Mouse (Mus musculus): ENCODE measurements around the gene Kif21a. TPM values are rescaled to one million over a fixed set of nuclear protein-coding genes. Genes with fewer than 3 reads are reported as not detected.

The Kif21a gene
- total and polyA plus RNA-seq, 3 experiments, result not detected

- TF ChIP-seq ZC3H11A (IDR thresholded peaks at IDR 0.05; ENCODE audit: low read depth, low read length) (no peak), RCOR1 (conservative IDR thresholded peaks at IDR 0.05; ENCODE audit: low read depth, low read length) (no peak), MAZ (IDR thresholded peaks at IDR 0.05; ENCODE audit: low read depth, low read length) (no peak), CHD1 (IDR thresholded peaks at IDR 0.05; ENCODE audit: low read depth, low read length) (no peak), NRF1 (IDR thresholded peaks at IDR 0.05; ENCODE audit: low read depth, low read length) (no peak), TBP (conservative IDR thresholded peaks at IDR 0.05; ENCODE audit: low read depth, low read length) (no peak), EP300 (IDR thresholded peaks at IDR 0.05; ENCODE audit: low read length) (no peak), HCFC1 (IDR thresholded peaks at IDR 0.05; ENCODE audit: low read depth, low read length) (no peak), MYC (IDR thresholded peaks at IDR 0.05; ENCODE audit: low read depth, low read length) (no peak), KAT2A (IDR thresholded peaks at IDR 0.05; ENCODE audit: insufficient replicate concordance, low read length) (no peak), IRF4 (IDR thresholded peaks at IDR 0.05; ENCODE audit: low read depth, low read length) (no peak), ZMIZ1 (IDR thresholded peaks at IDR 0.05; ENCODE audit: low read depth, low read length) (no peak), SIN3A (IDR thresholded peaks at IDR 0.05; ENCODE audit: low read length) (no peak)
- Histone ChIP-seq H3K27ac (ENCODE audit: insufficient read depth, low read depth) (no peak overlapping the region), H3K79me2 (replicated peaks; ENCODE audit: control insufficient read depth, extremely low read depth, insufficient read depth, poor library complexity, severe bottlenecking) (no peaks in the 10 kb centered on the region), H3K4me1 (ENCODE audit: control insufficient read depth in 1 of 2, insufficient read depth in 2 of 2) (no peaks in the 10 kb centered on the region), H3K36me3 (replicated peaks in 1 of 2; ENCODE audit: control insufficient read depth in 1 of 2, insufficient read depth in 1 of 2, low read length in 1 of 2) (no peaks in the 10 kb centered on the region), H3K4me3 (replicated peaks in 1 of 3; ENCODE audit: low read depth in 2 of 3, low read length in 2 of 3, poor library complexity in 1 of 3) (no peak overlapping the region), H3K27me3 (replicated peaks) (no peaks in the 10 kb centered on the region), H3K9me3 (replicated peaks; ENCODE audit: low read length) (peaks cover 48% of the 10 kb centered on the region), H3K9ac (ENCODE audit: insufficient read depth, low read depth) (no peak overlapping the region), H3K4me2 (ENCODE audit: insufficient read depth, low read depth, poor library complexity, severe bottlenecking) (no peak overlapping the region)
- dilution Hi-C loops (cut with MboI; ENCODE audit: extremely low pct_ligation_motif_present, extremely low pct_unique_long_range_greater_than_20kb, low sequenced_read_pairs) (no loop called here), in situ Hi-C loops (cut with MboI; ENCODE audit: low pct_ligation_motif_present, low pct_unique_long_range_greater_than_20kb, low sequenced_read_pairs) (no loop called here)
- DNase-seq (ENCODE audit: extremely low read depth), result no peak
Observed at GRCm38 (mm10) chr15:91089427-91089826, 39.7 kb upstream of the Kif21a start.

DNA sequence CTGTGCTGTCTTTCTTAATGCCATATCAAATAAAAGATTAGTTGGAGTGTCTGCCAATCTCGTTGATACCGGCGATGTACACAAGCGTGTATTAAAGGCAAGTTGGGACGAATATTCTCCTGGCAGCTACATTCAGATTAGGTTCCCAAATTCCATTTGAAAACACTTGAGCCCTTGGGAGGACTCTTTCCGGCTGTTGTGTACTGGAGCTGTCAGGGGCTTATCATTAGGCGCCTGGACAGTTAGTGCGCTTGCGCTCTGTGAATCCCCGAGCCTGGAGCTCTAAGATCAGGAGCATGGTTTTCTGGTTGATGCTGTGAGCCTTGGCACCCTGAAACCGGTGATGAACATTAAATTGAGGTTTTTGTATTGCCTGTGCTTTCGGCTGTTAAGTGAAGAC is 38.3 kb upstream of the Kif21a start:
- no peaks in the 10 kb centered on the region for H3K27me3 ChIP-seq (replicated peaks)
- no peak overlapping the region for H3K27ac ChIP-seq (ENCODE audit: insufficient read depth, low read depth)
- H3K36me3 ChIP-seq (replicated peaks in 1 of 2; ENCODE audit: control insufficient read depth in 1 of 2, insufficient read depth in 1 of 2, low read length in 1 of 2), result no peaks in the 10 kb centered on the region
- dilution Hi-C loops (cut with MboI; ENCODE audit: extremely low pct_ligation_motif_present, extremely low pct_unique_long_range_greater_than_20kb, low sequenced_read_pairs), result no loop called here
- in situ Hi-C loops (cut with MboI; ENCODE audit: low pct_ligation_motif_present, low pct_unique_long_range_greater_than_20kb, low sequenced_read_pairs), result no loop called here
- H3K9ac ChIP-seq (ENCODE audit: insufficient read depth, low read depth), result no peak overlapping the region
- no peak for TF ChIP-seq CHD1 (IDR thresholded peaks at IDR 0.05; ENCODE audit: low read depth, low read length)
- no peak for TF ChIP-seq KAT2A (IDR thresholded peaks at IDR 0.05; ENCODE audit: insufficient replicate concordance, low read length)
- no peak for TF ChIP-seq ZC3H11A (IDR thresholded peaks at IDR 0.05; ENCODE audit: low read depth, low read length)
- TF ChIP-seq SMC3 (IDR thresholded peaks at IDR 0.05; ENCODE audit: low read depth, low read length), result no peak
- no peak for TF ChIP-seq JUND (conservative IDR thresholded peaks at IDR 0.05; ENCODE audit: low read depth, low read length)
- no peak for TF ChIP-seq MAZ (IDR thresholded peaks at IDR 0.05; ENCODE audit: low read depth, low read length)
- no peak for TF ChIP-seq IRF4 (IDR thresholded peaks at IDR 0.05; ENCODE audit: low read depth, low read length)
- no peak for TF ChIP-seq BHLHE40 (IDR thresholded peaks at IDR 0.05; ENCODE audit: low read depth, low read length)
- no peak for TF ChIP-seq MAFK (IDR thresholded peaks at IDR 0.05; ENCODE audit: insufficient replicate concordance, low read length)
- no peak for TF ChIP-seq ETS1 (conservative IDR thresholded peaks at IDR 0.05; ENCODE audit: low read depth, low read length)
- TF ChIP-seq E2F4 (IDR thresholded peaks at IDR 0.05; ENCODE audit: insufficient replicate concordance, low read depth, low read length), result no peak
- no peak for TF ChIP-seq TCF12 (IDR thresholded peaks at IDR 0.05; ENCODE audit: low read depth, low read length)
- TF ChIP-seq MAX (IDR thresholded peaks at IDR 0.05; ENCODE audit: low read length), result no peak
- no peak for TF ChIP-seq RCOR1 (conservative IDR thresholded peaks at IDR 0.05; ENCODE audit: low read depth, low read length)
- no peak for TF ChIP-seq ELF1 (IDR thresholded peaks at IDR 0.05; ENCODE audit: low read depth, low read length)
- no peak for TF ChIP-seq USF1 (IDR thresholded peaks at IDR 0.05; ENCODE audit: low read depth, low read length)
- TF ChIP-seq UBTF (IDR thresholded peaks at IDR 0.05; ENCODE audit: low read depth, low read length), result no peak
- no peak for TF ChIP-seq ZNF384 (IDR thresholded peaks at IDR 0.05; ENCODE audit: low read depth, low read length)
- TF ChIP-seq NELFE (IDR thresholded peaks at IDR 0.05; ENCODE audit: low read depth, low read length), result no peak
- no peak overlapping the region for H3K4me3 ChIP-seq (replicated peaks in 1 of 3; ENCODE audit: low read depth in 2 of 3, low read length in 2 of 3, poor library complexity in 1 of 3)
- no peak overlapping the region for H3K4me2 ChIP-seq (ENCODE audit: insufficient read depth, low read depth, poor library complexity, severe bottlenecking)
- no peak for DNase-seq (ENCODE audit: extremely low read depth)
- H3K79me2 ChIP-seq (replicated peaks; ENCODE audit: control insufficient read depth, extremely low read depth, insufficient read depth, poor library complexity, severe bottlenecking), result no peaks in the 10 kb centered on the region
- peaks cover 39% of the 10 kb centered on the region for H3K9me3 ChIP-seq (replicated peaks; ENCODE audit: low read length)
- no peaks in the 10 kb centered on the region for H3K4me1 ChIP-seq (ENCODE audit: control insufficient read depth in 1 of 2, insufficient read depth in 2 of 2)
